Mouse (Mus musculus) limb, embryonic 12.5 days (tissue): Measurements from ENCODE around the gene B3gat3. TPM values are rescaled to one million over a fixed set of nuclear protein-coding genes. Genes with fewer than 3 reads are reported as not detected.
"Not testable (repeated sequence)": the region's sequence is repeated elsewhere in the genome, so short reads cannot be mapped to it uniquely, and the experiment has no call there.

Experiments used
- ATAC-seq: fragments of 200-750 bp; cut with Nextera tagmentation; 2 replicates; pipeline ENCODE4 v1.8.0; 2017; ENCODE audit warnings: low read depth, moderate TSS enrichment; ENCODE audit not compliant: insufficient number of reproducible peaks, insufficient read depth, low FRiP score, low TSS enrichment
- H3K27ac ChIP-seq: fragments of 300-500 bp; sonication (generic); 2 replicates; pipeline ENCODE4 v1.5.1; 2016; ENCODE audit warnings: mild to moderate bottlenecking, moderate library complexity
- H3K27me3 ChIP-seq: fragments of 300-500 bp; sonication (generic); 2 replicates; pipeline ENCODE4 v1.6.1; 2016; ENCODE audit warnings: mild to moderate bottlenecking, moderate library complexity
- H3K36me3 ChIP-seq: fragments of 300-500 bp; sonication (generic); 2 replicates; pipeline ENCODE4 v1.6.1; 2016; ENCODE audit warnings: mild to moderate bottlenecking, moderate library complexity
- H3K4me1 ChIP-seq: fragments of 300-500 bp; sonication (generic); replicated peaks from 2 replicates; pipeline ENCODE4 v1.6.1; 2016
- H3K4me2 ChIP-seq: fragments of 300-500 bp; sonication (generic); 2 replicates; pipeline ENCODE4 v1.6.1; 2016; ENCODE audit warnings: mild to moderate bottlenecking, moderate library complexity
- H3K4me3 ChIP-seq: fragments of 300-500 bp; sonication (generic); replicated peaks from 2 replicates; pipeline ENCODE4 v1.5.1; 2016; ENCODE audit warnings: mild to moderate bottlenecking
- H3K9ac ChIP-seq: fragments of 300-500 bp; sonication (generic); replicated peaks from 2 replicates; pipeline ENCODE4 v1.6.1; 2016; ENCODE audit warnings: mild to moderate bottlenecking, moderate library complexity
- H3K9me3 ChIP-seq: fragments of 300-500 bp; sonication (generic); 2 replicates; pipeline ENCODE4 v1.6.1; 2016; ENCODE audit warnings: mild to moderate bottlenecking, moderate library complexity
- WGBS: fragments of 180-500 bp; shearing (Covaris S2); methylation state at CpG from one replicate; pipeline ENCODE4 v1.1.7; 2016; 5-methylcytosine and 5-hydroxymethylcytosine counted together
- polyA plus RNA-seq: library from polyadenylated mRNA; unstranded; fragments of >200 nt; fragmentation: Nextera tagmentation; extraction: Ambion mirVana; gene quantifications from 2 replicates; pipeline ENCODE4 v1.2.1, GENCODE M21; 2016

Gene B3gat3
- polyA plus RNA-seq, 1 experiment from 2014 or later: 53.6 TPM

DNA sequence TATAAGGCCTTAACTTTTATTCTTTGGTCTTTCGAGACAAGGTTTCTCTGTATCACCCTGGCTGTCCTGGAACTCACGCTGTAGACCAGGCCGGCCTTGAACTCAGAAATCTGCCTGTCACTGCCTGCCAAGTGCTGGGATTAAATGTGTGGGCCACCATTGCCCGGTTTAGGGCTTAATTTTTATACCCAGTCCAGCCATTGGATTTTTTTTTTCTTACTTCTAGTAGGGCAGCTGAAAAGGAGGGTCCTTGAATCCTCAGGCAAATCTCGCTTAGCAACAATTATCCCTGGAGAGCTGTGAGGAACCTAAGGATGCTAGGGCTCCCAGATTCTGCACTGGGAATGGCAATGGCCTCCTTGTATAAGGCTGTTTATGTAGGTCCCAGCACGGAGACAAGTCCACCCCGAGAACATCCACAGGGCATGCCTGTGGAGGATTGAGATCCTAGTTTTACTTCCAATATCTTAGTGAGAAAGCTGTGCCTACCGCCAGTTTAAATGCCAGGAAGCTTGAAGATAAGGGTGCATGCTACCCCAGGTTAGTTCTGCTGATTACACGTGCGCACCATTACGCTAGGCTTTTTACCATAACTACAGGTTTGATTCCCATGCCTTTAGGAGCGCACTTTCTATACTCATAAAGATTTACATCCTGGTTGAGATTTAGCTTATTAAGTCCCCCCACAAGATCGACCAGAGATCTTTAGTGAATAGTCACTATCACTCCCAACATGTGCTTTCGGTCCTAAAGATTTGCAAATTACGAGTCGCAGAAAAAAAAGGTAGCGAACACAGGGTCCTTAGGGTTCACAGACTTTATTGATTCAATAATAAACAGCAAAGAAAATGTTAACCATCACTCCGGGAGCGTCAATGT, 32.4 kb upstream of the B3gat3 start:
- Histone ChIP-seq H3K4me2 (peak overlapping the region; percentile 77), H3K36me3 (peaks cover 15% of the 10 kb centered on the region), H3K4me1 (peaks cover 8% of the 10 kb centered on the region), H3K9me3 (no peaks in the 10 kb centered on the region), H3K27me3 (no peaks in the 10 kb centered on the region), H3K9ac (peak overlapping the region; percentile 89), H3K27ac (peak overlapping the region; percentile 93), H3K4me3 (peak overlapping the region; percentile 71)
- no peak for ATAC-seq
- WGBS: 15% methylated on average over 19 of the region's 19 CpGs

DNA sequence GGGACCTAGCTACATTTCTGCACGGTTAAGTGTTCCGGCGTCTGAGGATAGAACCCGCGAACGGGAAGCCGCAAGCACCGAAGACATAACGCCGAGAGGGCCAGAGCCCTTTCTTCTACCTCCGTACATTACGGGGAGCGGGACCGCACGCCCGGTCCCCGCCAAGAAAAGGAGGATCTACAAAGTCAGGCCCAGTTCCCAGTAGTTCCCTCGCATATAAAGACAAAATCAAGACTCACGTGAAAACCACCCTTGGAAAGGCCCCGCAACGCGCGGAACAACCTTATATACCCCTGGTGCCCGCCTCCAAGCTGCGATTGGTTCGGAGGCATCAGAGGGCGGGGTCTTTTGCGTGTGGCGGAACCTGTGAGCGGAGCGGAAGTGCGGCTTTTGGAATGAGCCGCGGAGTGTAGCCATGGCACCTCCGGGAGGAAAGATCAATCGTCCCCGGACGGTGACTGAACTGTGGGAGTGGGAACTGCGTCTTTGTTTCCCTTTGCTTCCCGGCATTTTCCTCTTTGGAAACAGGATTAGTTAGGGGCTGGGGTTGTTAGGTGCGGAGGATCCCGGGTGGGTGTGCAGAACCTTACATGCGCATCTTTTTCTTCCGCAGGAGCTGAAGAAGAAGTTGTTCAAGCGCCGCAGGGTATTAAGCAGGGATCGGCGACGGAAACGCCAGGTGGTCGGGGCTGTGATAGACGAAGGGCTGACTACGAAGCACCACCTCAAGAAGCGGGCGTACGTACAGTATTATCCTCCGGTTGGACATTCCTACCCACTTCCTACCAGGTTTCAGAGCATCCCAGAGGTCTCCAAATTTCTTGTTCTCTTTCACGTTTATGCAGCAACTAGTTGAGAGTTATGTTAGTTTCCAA, 31.4 kb upstream of the B3gat3 start, which contains the start of the genes 1810009A15Rik and Gm49416:
Gene 1810009A15Rik (plus strand): TSS at position 343 of the 875 bp plus-strand sequence.
Gene Gm49416 (plus strand): TSS at position 416 of the 875 bp plus-strand sequence.
- ATAC-seq: peak; percentile 94
- Histone ChIP-seq H3K9me3 (no peaks in the 10 kb centered on the region), H3K27me3 (no peaks in the 10 kb centered on the region)

DNA sequence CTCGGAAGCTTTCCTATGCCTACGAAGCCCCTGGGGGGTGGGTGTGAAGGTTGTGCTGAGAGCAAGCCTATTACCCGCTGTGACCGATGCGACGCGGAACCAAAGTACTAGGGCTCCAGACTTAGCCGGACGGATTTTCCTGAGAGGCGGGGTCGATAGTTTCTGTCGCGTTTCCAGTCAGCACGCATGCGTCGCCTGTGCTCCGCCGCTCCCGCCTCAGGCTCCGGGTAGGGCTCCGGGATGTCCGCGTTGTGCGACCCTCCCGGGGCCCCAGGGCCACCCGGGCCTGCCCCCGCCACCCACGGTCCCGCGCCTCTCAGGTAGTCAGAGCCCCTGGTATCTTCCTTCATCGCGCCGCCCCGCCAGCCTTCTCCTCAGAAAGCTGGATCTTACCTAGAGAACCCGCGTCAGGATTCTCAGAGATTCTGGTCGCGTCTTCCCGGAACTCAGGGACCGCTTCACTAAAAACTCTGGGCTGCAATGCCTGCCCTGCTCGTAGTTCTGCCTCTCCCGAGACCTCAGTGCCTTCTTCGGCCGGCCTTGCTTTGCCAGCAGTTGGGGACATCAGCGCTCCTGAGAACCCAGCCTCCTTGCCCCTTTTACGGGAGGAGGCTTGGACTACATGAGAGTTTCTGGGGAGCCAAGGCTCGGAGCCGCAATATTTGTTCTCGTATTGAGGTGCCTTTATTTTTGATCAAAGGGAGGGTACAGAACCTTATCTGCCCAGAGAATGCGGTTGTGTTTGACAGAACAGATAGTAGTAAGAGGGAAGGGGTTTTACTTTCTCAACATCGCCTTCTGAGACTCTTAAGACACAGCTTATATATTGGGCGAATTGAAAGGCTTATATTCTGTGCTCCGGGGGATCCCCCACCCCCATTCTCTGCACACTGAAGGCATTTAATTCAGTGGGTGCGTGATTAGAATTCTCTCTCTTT, 27.1 kb upstream of the B3gat3 start, which contains the start of gene Ints5:
Gene Ints5 (plus strand): TSS at position 177 of the 938 bp plus-strand sequence.
- no peaks in the 10 kb centered on the region for H3K27me3 ChIP-seq
- H3K27ac ChIP-seq: peak within 1 kb of the TSS; percentile 87
- H3K36me3 ChIP-seq: peaks cover 44% of the 10 kb centered on the region
- H3K9me3 ChIP-seq: no peaks in the 10 kb centered on the region
- H3K4me2 ChIP-seq: peak within 1 kb of the TSS; percentile 70
- peak; percentile 21; the same call in 1 of the 2 replicates for ATAC-seq
- peak within 1 kb of the TSS; percentile 86 for H3K4me3 ChIP-seq
- H3K9ac ChIP-seq: peak within 1 kb of the TSS; percentile 93
- peaks cover 23% of the 10 kb centered on the region for H3K4me1 ChIP-seq
- WGBS: 3% methylated on average over 54 of the region's 54 CpGs

More for the DNA sequence above, 31.4 kb upstream of the B3gat3 start, which contains the start of the genes 1810009A15Rik and Gm49416:
- Histone ChIP-seq H3K4me3 (peak within 1 kb of the TSS; percentile 71), H3K27ac (peak within 1 kb of the TSS; percentile 93), H3K9ac (peak within 1 kb of the TSS; percentile 89), H3K4me1 (peaks cover 10% of the 10 kb centered on the region), H3K4me2 (peak within 1 kb of the TSS; percentile 77), H3K36me3 (peaks cover 15% of the 10 kb centered on the region)
- under 1% methylated on average over 58 of the region's 58 CpGs for WGBS

DNA sequence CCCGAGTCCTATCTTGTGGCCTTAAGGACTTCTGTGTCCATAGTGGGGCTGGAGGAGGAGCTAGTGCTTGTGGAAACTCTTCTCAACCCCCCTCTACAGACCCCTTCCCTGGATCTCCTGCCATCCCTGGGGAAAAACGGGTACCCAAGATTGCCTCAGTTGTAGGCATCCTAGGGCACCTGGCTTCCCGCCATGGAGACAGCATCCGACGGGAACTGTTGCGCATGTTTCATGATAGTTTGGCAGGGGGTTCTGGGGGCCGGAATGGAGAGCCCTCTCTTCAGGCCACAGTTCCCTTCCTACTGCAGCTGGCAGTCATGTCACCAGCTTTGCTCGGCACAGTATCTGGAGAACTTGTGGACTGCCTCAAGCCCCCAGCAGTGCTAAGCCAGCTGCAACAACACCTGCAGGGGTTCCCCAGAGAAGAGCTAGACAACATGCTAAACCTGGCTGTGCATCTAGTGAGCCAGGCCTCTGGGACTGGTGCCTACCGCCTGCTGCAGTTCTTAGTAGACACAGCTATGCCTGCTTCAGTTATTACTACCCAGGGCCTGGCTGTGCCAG, 24.7 kb upstream of the B3gat3 start:
- H3K36me3 ChIP-seq: peaks cover 40% of the 10 kb centered on the region
- H3K4me3 ChIP-seq: no peak overlapping the region
- 87% methylated on average over 9 of the region's 9 CpGs for WGBS
- ATAC-seq: no peak
- H3K9me3 ChIP-seq: no peaks in the 10 kb centered on the region
- H3K9ac ChIP-seq: no peak overlapping the region
- no peaks in the 10 kb centered on the region for H3K27me3 ChIP-seq
- H3K27ac ChIP-seq: no peak overlapping the region
- no peak overlapping the region for H3K4me2 ChIP-seq
- H3K4me1 ChIP-seq: peaks cover 32% of the 10 kb centered on the region

DNA sequence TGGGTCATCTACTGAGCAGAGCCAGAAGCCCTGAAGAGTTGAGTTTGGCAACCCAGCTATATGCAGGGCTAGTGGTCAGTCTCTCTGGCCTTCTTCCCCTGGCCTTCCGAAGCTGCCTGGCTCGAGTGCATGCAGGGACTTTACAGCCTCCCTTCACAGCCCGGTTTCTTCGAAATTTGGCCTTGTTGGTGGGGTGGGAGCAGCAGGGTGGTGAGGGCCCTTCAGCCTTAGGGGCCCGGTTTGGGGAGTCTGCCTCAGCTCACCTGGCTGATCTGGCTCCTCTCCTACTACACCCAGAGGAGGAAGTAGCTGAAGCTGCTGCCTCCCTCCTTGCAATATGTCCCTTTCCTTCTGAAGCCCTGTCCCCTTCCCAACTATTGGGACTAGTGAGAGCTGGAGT, 23.9 kb upstream of the B3gat3 start:
- H3K27ac ChIP-seq, H3K27me3 ChIP-seq, H3K9me3 ChIP-seq, ATAC-seq, H3K4me3 ChIP-seq: not testable (repeated sequence)
- Histone ChIP-seq H3K9ac (0 out of 2 replicates have a peak overlapping the region, but pooled peaks have one; percentile 63), H3K4me2 (peak overlapping the region; percentile 15; the same call in 1 of the 2 replicates), H3K36me3 (peaks cover 37% of the 10 kb centered on the region), H3K4me1 (peaks cover 32% of the 10 kb centered on the region)
- WGBS: 85% methylated on average over 5 of the region's 5 CpGs

DNA sequence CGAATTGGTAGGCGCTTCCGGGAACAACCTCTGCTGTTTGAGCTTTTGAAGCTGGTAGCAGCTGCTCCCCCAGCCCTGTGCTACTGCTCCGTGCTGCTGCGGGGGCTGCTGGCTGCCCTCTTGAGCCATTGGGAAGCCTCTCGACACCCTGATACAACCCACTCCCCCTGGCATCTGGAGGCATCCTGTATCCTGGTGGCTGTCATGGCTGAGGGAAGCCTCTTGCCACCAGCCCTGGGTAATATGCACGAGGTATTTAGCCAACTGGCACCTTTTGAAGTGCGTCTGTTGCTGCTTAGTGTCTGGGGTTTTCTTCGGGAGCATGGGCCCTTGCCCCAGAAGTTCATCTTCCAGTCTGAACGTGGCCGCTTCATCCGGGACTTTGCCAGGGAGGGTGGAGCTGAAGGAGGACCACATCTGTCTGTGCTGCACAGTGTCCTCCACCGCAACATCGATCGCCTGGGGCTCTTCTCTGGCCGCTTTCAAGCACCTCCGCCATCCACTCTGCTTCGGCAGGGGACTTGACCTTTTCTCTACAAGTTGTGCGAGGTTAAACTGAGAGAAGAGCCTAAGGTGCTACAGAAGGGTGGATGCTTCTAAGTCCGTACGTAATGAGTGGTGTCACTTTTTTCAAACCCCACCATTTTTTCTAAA, 22.8 kb upstream of the B3gat3 start:
- peak overlapping the region; percentile 88 for H3K27ac ChIP-seq
- H3K36me3 ChIP-seq: peaks cover 44% of the 10 kb centered on the region
- ATAC-seq: peak; percentile 44
- WGBS: 23% methylated on average over 21 of the region's 21 CpGs
- not testable (repeated sequence) for H3K9me3 ChIP-seq, H3K27me3 ChIP-seq
- peak overlapping the region; percentile 80 for H3K4me2 ChIP-seq
- H3K4me3 ChIP-seq: peak overlapping the region; percentile 65
- H3K4me1 ChIP-seq: peaks cover 32% of the 10 kb centered on the region
- peak overlapping the region; percentile 63 for H3K9ac ChIP-seq

DNA sequence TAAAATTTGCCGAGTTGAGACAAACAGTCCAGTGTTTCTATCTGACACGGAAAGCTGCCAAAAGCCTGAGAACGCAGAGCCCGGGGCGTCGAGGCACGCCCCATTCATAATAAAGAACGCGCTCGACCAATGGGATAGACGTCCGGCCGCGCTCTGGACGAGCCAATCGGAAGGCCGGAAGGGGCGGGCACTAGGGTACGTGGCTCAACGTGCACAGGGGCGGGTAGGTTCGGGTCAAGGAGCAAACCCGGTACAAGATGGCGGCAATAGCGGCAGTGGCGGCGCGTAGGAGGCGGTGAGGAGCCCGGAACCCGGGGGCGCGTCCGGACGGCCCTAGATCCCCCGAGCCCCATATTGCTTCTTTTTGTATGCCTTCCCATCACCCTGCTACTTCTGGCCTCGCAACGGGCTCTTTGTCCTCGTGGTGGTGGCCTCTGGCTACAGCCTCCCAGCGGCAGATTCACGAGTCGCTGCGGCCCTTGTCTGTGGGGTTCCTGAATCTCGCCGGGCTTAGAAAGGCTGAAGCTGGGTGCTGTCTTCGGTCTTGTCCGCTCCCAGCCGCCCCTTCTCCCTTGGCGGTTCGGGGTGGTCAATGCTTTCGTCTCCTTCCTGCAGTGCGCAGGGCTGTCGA, 22.2 kb upstream of the B3gat3 start, which contains the start of gene Ganab:
Gene Ganab (plus strand): TSS at position 207 of the 631 bp plus-strand sequence.
- H3K9ac ChIP-seq: peak within 1 kb of the TSS; percentile 86
- H3K9me3 ChIP-seq: no peaks in the 10 kb centered on the region
- ATAC-seq: peak; percentile 98
- peak within 1 kb of the TSS; percentile 65 for H3K4me3 ChIP-seq
- peaks cover 32% of the 10 kb centered on the region for H3K4me1 ChIP-seq
- H3K27me3 ChIP-seq: no peaks in the 10 kb centered on the region
- under 1% methylated on average over 53 of the region's 53 CpGs for WGBS
- peak within 1 kb of the TSS; percentile 88 for H3K27ac ChIP-seq
- H3K36me3 ChIP-seq: peaks cover 49% of the 10 kb centered on the region
- peak within 1 kb of the TSS; percentile 80 for H3K4me2 ChIP-seq

DNA sequence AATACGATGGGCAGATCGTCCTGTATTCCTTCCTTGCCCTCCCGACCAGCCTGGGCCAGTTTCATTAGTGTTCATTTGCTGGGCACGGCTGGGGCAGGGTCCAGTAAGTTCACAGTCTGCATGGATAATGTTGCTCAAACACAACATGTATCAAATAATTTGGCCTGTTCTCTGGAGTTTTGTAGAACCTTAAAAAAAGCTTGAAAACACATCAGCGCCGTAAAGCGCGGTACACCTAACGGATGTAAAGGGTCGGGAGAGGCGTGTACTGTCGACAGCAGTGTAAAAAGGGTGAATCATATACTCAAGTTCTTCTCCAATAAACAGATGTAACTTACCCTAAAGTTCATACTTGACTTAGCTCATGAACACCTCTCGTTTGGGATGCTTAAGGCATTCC, 21.6 kb upstream of the B3gat3 start:
- Histone ChIP-seq H3K9ac (peak overlapping the region; percentile 86), H3K4me3 (peak overlapping the region; percentile 65), H3K27me3 (no peaks in the 10 kb centered on the region), H3K4me2 (peak overlapping the region; percentile 80), H3K4me1 (peaks cover 31% of the 10 kb centered on the region), H3K9me3 (no peaks in the 10 kb centered on the region), H3K36me3 (peaks cover 55% of the 10 kb centered on the region), H3K27ac (peak overlapping the region; percentile 87)
- 11% methylated on average over 13 of the region's 13 CpGs for WGBS
- no peak for ATAC-seq

DNA sequence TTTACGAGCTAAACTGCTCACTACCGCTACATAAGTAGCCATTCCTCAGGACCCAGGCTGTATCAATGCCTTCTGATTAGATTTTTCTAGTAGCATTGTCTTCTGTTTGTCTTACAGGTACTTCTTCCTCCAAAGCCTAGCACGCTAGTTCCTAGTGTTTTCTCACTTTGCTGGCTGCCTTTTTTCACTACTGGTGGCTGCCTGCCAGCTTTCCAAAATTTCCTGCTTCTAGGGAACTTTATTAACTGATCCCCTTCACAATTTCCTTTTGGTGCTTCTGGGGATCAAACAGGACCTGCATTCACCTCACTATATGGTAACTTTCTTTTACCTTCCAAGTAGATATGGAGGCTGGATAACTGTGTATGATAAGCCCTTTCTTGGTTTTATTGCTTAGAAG, 21.1 kb upstream of the B3gat3 start:
- Histone ChIP-seq H3K9me3 (no peaks in the 10 kb centered on the region), H3K4me2 (peak overlapping the region; percentile 80), H3K4me3 (peak overlapping the region; percentile 65), H3K9ac (peak overlapping the region; percentile 86), H3K27me3 (no peaks in the 10 kb centered on the region), H3K4me1 (peaks cover 27% of the 10 kb centered on the region), H3K27ac (no peak overlapping the region), H3K36me3 (peaks cover 59% of the 10 kb centered on the region)
- WGBS: 55% methylated on average over 3 of the region's 3 CpGs
- no peak for ATAC-seq
